ENCODE assay signal across 22 mouse cellular contexts in the genomic region with DNA sequence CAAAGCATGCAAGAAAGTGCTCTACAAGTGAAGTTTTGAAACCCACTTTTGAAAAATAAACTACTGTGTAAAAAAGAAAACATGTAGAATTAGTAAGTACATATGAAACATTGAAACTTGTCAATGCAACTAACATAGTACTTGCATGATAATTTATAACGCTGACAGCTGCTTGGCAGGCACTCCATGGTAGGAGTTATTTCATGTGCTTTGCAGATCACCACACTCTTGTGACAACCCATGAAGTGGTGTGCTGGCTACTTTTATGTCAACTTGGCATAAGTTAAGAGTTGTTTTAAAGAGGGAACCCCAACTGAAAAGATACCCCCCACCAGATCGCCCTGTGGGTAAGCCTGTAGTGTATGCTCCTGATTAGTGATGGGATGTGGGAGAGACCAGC. TPM values are rescaled to one million over a fixed set of nuclear protein-coding genes. Genes with fewer than 3 reads are reported as not detected.
"Had no signal": no experiment of that assay in that cellular context is flagged by ENCODE, and none has a peak within 500 bp of the region (broad histone marks: within the 10 kb centered on the region; RNA-seq: fewer than 3 reads in every experiment).

No protein-coding gene starts in this region.

- H3K4me1 ChIP-seq: limb, embryonic 13.5 days; liver, embryonic 12.5 days; liver, embryonic 15.5 days; midbrain, embryonic 13.5 days; neural tube, embryonic 12.5 days; neural tube, embryonic 15.5 days; stomach, embryonic 15.5 days had no signal

- H3K4me3 ChIP-seq: layer of hippocampus, adult 2 months; limb, embryonic 10.5 days; limb, embryonic 13.5 days; liver, embryonic 12.5 days; liver, embryonic 15.5 days; midbrain, embryonic 13.5 days; neural tube, embryonic 12.5 days; neural tube, embryonic 15.5 days; stomach, embryonic 15.5 days had no signal

- H3K27ac ChIP-seq: kidney, postnatal 0 days; layer of hippocampus, adult 2 months; limb, embryonic 10.5 days; limb, embryonic 13.5 days; liver, embryonic 12.5 days; liver, embryonic 15.5 days; macrophage; midbrain, embryonic 13.5 days; neural tube, embryonic 12.5 days; neural tube, embryonic 15.5 days; stomach, embryonic 15.5 days had no signal

- H3K36me3 ChIP-seq: limb, embryonic 10.5 days; limb, embryonic 13.5 days; liver, embryonic 12.5 days; liver, embryonic 15.5 days; midbrain, embryonic 13.5 days; neural tube, embryonic 12.5 days; neural tube, embryonic 15.5 days; stomach, embryonic 15.5 days had no signal

- DNase-seq: kidney, adult 18-20 months; kidney, postnatal 25 days; layer of hippocampus, adult 9-11 months; liver; lung, adult 18-20 months; right cerebral cortex, adult 18-20 months; right cerebral cortex, postnatal 14 days; right cerebral cortex, postnatal 4 days; spleen, adult 18-20 months; thymus, postnatal 25 days had no signal

- ATAC-seq: liver, embryonic 12.5 days; lung, postnatal 0 days; midbrain, embryonic 13.5 days had no signal

- H3K9ac ChIP-seq: limb, embryonic 13.5 days; liver, embryonic 12.5 days; liver, embryonic 15.5 days; midbrain, embryonic 13.5 days; neural tube, embryonic 12.5 days; neural tube, embryonic 15.5 days; stomach, embryonic 15.5 days had no signal

- H3K27me3 ChIP-seq: limb, embryonic 13.5 days; liver, embryonic 15.5 days; midbrain, embryonic 13.5 days; neural tube, embryonic 12.5 days; neural tube, embryonic 15.5 days; stomach, embryonic 15.5 days had no signal

- H3K4me2 ChIP-seq: limb, embryonic 13.5 days; liver, embryonic 12.5 days; liver, embryonic 15.5 days; midbrain, embryonic 13.5 days; neural tube, embryonic 12.5 days; neural tube, embryonic 15.5 days; stomach, embryonic 15.5 days had no signal

- H3K9me3 ChIP-seq: limb, embryonic 10.5 days; limb, embryonic 13.5 days; liver, embryonic 12.5 days; liver, embryonic 15.5 days; midbrain, embryonic 13.5 days; neural tube, embryonic 12.5 days; neural tube, embryonic 15.5 days; stomach, embryonic 15.5 days had no signal

RNA-seq across cellular contexts. Expression of a gene that starts 12.0 kb away (rescaled TPM):
- polyA plus RNA-seq: midbrain, embryonic 13.5 days had no signal
